Mouse (Mus musculus) layer of hippocampus, adult 9-10 months (tissue): ENCODE measurements around the gene E130308A19Rik.

ENCODE experiments used
- DNase-seq: peaks from one replicate; pipeline ENCODE4 v3.0.0; 2022; ENCODE audit warnings: low spot score

Gene E130308A19Rik

DNA sequence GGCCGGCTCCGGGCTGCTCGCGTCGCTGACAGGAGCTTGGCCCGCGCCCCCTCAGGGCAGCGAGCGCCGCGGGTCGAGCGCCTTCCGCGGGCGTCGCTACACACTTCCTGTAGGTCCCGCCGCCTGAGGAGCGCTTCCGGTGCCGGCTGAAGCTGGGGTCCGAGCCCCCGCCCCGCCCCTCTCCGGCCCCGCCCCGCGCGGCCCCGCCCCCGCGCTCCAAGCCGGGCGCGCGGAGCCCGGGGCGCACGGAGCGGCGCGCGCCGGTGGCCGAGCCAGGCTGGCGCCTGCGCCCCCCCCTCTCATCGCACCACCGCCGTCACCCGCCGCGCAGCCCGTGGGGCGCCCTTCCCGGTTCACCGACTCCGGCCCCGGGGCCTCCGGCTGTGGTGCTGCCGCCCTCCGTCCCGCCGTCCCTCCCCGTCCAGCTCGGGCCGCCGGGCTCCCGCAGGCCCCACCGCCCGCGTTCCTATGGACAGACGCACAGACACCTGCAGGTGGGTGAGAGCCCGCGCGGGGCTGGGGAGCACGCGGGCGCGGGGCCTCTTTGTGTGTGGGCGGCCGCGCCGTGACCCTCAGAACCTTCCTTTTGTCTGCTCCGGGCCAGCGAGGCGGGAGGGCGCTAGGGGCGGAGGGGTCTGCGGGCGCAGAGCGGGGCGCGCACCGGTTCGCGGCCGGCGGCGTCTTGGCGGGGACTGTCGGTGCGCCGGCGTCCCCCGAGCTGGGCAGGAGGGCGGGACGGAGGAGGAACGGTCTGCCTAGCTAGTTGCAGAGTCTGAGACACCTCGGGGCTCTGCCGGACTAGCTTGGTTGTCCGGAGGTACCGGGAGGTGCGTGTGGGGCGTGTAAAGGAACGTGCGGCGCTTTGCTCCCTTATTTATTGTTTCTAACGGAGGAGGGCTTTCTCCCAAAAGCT lies at the start of gene E130308A19Rik:
Gene E130308A19Rik (plus strand): TSS at position 214 of the 913 bp plus-strand sequence.
- no peak for DNase-seq

DNA sequence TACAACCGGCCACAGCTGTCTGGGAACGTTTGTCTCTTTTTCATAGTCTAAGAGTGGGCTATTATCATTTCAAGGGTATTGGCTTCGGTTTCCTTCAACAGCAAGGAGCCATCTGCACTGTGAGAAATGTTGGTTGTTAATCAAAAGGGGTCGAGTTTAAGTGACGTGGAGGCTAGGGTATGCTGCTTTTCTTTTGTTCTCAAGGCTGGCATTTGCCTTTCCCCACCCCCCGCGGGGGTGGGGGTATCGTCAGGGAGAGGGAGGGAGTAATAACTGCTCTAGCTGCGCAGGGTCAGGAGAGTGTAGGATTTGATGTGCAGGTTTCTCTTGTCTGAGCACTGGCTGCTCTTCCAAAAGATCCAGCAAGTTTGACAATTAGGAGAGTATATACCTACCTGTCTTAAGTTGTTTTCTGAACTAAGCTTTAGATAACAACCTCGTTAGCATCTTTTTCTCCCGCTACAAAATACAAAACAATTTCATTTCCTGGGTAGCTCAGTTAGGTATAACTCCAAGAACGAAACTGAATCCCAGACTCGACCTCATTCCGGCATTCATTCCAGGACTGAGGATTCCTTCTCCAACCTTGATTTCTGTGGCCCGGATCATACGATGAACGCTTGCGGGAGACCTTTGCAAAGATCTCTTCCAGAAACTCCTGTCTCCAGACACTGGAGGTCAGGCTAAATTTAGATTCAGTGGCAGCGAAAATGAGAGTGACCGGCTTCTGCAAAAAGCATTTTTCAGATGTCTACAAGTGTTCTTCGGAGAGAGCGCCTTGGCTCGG lies 45.3 kb upstream of the E130308A19Rik start:
- no peak for DNase-seq

DNA sequence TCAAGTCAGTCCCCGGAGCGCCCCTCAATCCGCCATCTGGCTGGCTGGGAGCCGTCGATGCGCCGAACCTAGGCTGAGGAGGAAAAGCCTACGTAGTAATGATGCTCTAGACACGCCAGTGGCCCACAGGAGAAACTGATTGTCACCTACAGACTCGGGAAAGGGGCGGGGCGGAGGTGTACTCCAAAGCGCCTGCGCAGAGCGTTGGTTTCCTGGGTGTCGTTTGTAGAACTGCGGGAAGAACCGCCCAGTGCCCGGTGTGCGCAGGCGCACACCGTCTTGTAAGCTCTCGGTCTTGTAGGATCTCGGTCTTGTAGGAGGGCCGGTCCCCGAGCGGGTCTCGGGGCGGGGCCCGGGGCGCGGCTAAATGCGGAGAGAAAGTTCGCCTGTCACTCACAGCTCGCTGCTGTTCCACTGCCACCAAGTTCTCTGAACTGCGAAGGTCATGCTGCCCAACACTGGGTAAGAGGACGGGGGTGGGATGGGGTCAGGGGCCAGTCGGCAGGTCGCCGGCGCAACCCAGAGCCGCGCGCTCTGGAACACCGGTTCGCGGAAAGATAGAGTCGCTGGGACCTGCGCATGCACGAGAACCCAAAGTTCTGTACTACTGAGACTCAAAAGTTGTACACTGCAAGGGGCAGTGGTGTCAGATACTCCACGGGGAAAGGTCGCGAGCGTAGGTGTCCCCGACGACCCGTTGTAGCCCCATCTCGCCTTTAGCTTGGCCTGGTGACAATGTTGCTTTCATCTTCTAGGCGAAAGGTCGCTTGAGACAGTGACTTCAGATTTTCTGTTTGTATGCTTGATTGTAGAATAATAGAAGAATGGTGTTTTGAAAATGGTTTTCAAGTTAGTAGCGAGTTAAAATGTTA lies 44.5 kb upstream of the E130308A19Rik start, which contains the start of gene Hsdl2:
Gene Hsdl2 (plus strand): TSS at position 250 of the 872 bp plus-strand sequence.
- DNase-seq = peak; percentile 95

DNA sequence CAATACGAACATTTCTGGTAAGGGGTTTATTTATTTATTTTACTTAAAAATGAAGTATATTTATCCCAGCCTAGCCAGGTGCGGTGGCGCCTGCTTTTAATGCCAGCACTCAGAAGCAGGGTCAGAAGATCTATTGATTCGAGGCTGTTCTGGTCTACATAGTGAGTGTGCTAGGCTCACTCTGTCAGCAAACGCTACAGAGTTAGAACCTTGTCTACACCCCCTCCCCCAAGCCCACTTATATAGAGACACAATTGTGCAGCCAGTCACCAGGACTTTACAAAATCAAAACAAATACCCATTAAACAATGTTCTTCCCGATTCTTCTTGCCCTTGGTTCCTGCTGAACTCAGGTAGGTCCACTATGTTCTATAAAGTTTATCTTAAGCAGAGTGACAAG lies 43.8 kb upstream of the E130308A19Rik start:
- DNase-seq = no peak

DNA sequence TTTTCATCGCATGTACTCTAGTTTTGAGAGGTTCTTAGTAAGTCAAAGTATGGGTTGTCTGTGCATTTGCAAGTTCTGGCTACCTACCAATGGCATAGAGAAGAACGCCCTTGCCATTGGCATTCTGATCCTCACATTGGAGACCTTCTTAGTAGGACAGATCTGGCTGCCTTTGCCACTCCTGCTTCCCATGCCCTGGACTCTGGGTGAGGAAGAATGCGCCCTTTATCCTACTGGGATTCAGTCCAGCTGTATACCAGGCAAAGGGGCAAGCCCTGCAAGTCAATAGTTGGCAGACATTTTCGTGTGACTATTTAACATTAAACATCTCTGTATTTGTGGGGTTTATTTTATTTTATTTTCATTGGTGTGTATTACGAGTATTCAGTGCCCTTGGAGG lies 40.9 kb upstream of the E130308A19Rik start:
- no peak for DNase-seq

DNA sequence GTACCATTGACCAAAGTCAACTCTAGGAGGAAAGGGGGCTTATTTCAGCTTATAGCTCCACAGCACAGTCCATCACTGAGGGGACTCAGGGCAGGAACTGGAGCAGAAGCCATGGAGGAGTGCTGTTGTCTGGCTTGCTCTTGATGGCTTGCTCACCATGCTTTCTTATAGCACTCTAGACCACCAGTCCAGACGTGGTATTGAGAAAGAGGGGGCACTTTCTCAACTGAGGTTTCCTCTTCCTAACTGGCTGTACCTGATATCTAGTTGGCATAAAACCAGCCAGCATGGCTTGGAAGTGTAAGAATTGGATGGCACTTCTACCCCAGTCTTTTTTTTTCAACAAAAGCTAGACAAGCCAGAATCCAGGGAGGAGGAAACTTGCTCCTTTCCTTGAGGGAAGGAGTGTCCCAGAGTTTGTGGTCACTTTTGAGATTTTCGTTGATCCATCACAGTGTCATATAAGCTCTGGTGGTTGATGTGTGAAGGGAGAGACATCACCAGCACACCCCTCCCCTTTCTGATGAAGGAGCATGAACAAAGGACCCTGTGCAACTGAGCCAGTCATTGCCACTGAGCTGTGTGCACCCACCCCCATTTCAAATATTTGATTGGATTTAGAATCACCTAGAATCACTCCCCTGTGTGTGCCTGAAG lies 38.7 kb upstream of the E130308A19Rik start:
- DNase-seq = no peak

DNA sequence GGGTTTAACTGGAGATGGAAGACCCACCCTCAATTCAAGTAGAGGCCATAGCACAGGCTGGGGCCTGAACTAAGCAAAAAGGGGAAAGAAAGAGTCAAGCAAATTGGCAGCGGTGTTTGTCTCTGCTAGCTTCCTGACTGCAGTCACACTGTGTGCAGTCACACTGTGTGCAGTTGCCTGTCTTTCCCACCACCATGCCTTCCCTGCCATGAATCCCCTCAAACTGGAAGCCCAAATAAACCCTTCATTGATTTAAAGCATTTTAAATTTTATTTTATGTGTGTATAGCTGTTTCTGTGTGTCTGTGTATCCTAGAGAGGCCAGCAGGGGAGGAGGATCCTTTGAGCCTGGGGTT lies 38.2 kb upstream of the E130308A19Rik start:
- no peak for DNase-seq

DNA sequence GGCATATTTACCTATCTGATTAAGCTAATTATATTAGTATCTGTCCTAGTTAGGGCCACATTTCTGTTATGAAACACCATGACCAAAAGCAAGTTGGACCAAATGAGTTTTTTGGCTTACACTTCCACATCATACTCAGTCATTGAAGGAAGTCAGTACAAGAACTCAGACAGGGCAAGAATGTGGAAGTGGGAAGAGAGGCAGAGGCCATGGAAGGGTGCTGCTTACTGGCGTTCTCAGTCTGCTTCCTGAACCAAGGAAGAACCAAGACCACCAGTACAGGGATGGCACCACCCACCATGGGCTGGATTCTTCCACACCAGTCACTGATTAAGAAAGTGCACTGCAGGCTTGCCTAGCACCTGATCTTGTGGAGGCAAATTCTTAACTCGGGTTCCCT lies 31.4 kb upstream of the E130308A19Rik start:
- DNase-seq = no peak

DNA sequence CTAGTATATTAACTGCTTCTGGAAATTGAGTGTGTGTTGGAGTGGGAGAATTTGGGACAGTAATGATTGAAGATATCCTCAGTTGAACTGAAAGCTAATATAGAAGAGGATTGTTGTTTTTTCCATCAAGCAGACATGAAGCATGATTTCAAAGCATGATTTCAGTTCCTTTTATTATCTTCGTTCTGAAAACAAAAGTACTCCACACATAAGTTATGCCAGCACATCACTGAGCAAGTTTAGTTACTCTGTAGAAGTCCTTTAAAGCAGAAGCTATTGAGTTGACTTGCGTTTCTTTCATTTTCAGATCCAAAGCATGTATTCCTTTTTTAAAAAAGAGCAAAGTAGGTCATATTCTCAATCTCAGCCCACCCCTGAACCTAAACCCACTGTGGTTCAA lies 29.5 kb upstream of the E130308A19Rik start:
- no peak for DNase-seq

DNA sequence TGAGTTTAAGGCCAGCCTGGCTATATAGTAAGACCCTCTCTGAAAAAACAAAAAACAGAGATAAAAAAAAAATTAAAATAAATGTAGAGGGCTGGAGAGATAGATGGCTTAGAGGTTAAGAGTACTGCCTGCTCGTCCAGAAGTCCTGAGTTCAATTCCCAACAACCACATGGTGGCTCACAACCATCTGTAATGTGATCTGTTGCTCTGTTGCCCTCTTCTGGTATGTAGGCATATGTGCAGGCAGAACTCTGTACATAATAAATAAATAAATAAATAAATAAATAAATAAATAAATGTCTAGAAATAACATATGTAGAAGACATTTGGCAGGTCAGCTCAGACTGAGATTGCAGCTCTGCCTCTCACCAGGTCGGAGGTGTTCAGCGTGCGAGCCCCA lies 23.3 kb upstream of the E130308A19Rik start:
- no peak for DNase-seq

DNA sequence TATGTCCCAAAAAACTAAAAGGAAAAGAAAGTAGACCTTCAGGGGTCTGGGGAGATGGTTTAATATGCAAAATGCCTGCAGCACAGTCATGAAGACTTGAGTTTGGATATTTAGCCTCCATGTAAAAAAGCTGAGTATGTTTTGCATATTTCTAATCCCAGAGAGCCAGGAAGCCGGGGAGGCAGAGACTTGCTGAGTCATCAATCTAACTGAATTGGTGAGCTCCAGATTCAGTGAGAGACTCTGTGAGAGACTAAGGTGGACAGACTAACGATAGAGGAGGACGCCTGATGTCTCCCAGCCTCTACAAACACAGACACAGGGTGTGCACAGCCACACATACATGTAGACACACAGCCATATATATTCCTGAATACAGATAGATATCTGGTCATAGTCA lies 21.1 kb upstream of the E130308A19Rik start:
- DNase-seq = no peak

DNA sequence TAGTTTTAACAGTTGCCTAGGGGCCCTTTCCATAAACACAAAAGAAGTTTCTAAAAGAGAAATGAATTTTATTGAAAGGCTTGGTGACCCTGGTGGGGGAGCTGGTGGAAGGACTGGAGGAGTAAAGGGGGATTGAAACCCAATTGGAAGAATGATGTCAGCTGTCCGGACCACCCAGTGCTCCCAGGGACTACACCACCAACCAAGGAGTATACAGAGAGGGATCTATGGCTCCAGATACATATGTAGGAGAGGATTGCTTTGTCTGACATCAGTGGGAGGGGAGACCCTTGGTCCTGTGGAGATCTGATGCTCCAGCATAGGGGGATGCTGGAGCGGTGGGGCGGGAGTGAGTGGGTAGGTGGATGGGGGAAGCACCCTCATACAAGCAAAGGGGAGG lies 20.5 kb upstream of the E130308A19Rik start:
- no peak for DNase-seq

DNA sequence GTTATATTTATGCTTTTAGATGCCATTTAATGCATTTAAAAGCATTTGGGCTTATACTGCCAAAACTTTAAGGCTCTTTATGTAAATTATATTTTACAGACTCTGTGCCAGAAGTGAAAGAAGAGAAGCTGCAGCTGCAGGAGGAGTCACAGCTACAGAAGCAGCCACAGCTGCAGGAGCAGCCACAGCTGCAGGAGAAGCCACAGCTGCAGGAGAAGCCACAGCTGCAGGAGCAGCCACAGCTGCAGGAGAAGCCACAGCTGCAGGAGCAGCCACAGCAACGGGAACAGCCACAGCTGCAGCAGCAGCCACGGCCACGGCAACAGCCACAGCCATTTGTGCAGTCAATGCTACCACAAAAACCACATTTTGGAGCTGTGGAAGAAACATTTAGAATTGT lies 15.6 kb upstream of the E130308A19Rik start:
- no peak for DNase-seq

DNA sequence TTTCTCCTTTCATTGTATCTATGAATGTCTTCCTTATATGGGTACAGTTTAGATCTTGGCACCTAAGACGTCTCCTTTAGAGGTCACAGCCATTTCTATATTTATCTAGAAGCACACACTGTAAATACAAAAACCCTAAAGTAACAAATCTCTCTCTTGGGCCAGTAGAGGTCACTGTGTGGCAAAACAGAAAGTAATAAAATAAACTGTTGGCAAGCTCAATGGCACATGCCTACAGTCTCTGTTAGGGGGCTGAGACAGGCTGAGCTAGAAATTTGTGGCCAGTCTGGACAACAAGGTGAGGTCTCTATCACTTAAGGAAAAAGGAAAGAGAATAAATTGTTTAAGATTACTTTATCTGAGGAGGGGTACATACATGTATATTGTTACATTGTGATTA lies 11.0 kb upstream of the E130308A19Rik start:
- DNase-seq = no peak

DNA sequence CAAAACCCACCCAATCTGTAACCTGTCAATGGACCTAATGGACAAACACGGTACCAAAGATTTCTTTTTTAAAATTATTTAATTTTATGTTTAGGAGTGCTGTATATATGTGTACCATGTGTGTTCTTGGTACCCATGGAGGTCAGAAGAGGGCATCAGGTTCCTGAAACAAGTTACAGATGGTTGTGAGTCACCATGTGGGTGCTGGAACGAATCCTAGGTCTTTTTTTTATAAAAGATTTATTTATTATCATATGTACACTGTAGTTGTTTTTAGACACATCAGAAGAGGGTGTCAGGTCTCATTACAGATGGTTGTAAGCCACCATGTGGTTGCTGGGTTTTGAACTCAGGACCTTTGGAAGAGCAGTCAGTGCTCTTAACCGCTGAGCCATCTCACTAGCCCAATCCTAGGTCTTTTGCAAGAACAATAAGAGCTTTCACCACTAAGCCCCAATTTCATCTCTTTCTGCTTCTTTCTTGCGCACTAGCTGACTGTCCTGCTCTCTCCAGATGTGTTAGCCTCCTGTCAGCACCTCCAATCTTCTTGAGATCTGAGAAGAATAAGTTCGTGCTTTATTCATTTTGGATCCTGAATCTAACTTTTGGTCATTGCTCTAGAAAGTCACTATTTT lies 6.3 kb upstream of the E130308A19Rik start:
- DNase-seq = no peak

DNA sequence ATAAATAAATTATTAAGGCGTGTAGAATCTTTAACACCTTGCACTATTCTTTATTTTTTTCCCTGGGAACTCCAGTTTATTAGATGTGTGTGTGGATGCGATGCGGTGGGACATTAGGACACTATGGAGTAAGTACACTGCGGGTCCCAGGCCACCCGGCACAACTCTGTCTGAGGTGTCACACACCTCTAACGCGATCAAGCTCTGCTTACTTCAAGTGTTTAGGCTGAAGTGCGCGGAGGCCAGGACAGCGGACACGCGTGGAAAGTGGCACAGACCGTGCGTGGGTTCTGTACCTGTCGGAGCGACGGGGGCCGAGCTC lies 374 bp upstream of the E130308A19Rik start:
- DNase-seq = no peak

DNA sequence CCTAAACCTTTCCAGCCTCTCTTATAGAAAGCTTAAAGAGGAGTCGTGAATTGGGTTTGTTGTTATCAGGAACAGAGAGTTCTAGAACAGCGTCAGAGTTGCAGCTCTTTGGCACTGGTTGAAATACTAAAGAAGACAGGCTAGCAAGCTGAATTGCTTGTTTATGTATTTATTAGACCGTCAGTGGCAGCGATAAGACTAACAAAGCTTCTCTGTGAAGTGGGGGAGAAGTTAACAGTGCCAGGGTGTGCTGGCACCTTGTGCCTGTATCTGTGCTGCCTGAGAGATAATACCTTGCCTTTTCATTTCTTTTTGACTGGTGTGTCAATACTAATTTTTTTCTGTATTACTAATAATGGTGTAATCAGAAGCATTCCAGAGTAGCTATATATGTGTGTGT lies 2.2 kb downstream of the E130308A19Rik start:
- DNase-seq = no peak

DNA sequence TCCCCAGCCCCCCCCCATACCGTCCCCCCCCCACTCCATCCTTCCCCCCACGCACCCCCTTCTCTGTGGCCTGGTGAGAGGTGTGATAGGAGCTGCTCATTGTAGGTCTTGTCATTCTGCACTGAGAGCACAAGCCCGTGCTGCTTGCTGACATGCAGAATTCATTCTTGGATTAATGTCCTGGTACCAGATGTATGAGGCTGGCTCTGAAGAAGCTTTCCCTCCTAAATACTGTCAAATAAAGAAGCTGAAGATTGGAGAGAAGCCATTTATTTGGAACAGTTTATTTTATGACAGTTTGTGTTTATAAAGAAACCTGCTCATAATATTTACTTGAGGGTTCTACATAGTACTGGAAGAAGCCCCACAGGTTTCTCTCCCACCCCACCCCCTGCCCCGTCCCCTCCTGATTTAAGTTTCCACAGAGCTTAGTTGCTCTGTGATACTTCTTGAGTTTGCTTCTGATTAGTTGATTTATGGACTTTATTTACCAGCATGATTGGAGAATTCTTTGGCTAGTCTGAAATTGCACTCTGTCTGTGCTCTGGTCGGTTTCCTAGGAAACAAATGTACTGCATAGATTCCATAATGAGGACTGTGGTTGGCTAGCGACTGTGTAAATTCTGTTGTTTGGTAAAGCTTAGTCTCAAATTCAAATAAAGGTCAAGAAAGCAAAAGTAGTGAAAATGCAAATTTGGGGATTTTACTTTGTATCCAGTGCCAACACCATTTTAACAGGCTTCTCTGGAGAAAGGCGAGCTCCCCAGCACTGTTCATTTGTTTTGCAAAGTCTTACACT lies 3.3 kb downstream of the E130308A19Rik start:
- DNase-seq = no peak

DNA sequence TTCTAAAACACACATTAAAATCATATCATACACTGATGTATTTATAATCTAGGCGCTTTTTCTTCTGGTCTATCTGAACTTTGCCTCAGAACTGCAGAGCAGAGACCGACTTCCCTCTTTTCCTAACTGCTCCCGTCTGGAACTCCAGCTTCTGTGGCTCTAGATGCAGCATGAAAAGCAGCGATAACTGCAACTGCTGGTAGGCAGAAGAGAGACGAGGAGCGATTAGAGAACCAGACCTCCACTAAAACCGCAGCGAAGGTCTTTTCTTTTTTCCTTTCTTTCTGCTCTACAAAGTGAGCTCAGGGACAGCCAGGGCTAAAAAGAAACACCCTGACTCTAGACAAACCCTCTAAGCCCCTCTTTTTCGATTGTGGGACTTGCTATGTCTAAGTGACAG lies 4.1 kb downstream of the E130308A19Rik start:
- no peak for DNase-seq

DNA sequence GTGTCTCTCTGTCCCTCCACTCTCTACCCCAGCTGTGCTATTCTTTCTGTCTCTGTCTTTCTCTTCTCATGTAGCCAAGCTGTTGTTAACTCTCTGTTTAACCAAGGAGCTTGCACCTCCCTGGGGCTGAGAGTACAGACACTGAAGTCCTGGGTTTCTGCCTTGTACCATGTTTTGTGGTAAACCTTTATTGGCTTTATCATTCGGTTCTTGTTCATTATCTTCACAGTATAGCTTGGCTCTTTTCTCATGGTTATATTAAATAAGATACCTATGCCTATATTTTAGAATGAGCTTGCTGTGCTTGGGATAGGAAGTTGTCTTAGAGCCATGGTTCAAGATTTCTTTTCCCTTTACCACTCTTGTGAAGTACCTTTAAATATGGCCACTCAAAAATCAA lies 8.5 kb downstream of the E130308A19Rik start:
- no peak for DNase-seq

DNA sequence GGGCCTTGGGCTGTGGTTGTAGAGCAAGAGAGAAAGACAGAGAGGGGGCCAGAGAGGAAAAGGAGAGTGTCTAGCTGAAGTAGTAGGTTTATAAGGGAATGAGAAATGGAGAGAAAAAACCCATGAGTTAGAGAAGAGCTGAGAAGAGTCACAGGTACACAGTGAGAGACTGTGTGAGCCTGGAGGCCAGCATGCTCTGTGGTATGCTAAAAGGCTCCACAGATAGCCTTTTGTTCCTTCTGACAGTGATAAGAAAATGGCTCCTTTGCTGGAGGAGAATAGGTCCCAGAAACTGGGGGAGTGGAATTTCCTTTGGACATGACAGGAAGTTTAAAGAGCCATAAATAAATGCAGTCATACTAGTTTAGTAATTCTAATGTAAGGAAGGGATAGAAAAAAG lies 13.2 kb downstream of the E130308A19Rik start:
- no peak for DNase-seq
